Mouse (Mus musculus) megakaryocyte, embryonic 14.5 days (primary cell): ENCODE results near the gene Sik1.

Experiments
- FLI1 ChIP-seq: IDR thresholded peaks from 2 replicates; pipeline ENCODE4 v1.6.1; 2012; ENCODE audit warnings: low read length, inconsistent platforms, mixed read lengths
- GATA1 ChIP-seq: IDR thresholded peaks from 3 replicates; pipeline ENCODE4 v1.6.1; 2012; ENCODE audit warnings: mixed read lengths, low read length, inconsistent platforms, borderline replicate concordance

DNA sequence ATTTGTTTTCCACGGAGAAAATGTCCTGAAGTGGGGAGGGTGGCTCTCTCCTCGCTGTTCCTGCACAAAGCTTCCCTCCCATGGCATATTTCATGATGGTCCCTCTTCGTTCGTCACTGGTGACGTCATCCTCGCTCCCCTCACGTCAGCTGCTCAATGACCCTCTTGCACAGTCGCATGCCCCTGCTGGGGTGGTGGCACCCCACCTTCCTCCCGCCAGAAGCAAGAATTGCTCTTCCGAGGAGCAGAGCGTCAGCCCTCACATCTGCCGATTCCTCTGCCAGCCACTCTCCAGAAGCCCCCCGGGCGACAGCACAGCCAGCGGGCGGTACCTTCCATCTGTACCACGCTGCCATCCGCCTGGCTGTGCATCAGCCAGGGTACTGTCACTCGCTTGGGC lies 45.7 kb downstream of the Sik1 start:
- TF ChIP-seq GATA1 (no peak), FLI1 (no peak)
